Comparison of ENCODE assay signal across 28 mouse cellular contexts in genomic region chr5:121423297-121423696, GRCm38 (mm10). TPM values are rescaled to one million over a fixed set of nuclear protein-coding genes. Genes with fewer than 3 reads are reported as not detected.
DNase-seq lines count a peak whose midpoint lies in the region; ATAC-seq lines count a peak whose summit lies in the region.
"Had no signal": no experiment of that assay in that cellular context is flagged by ENCODE, and none has a peak within 500 bp of the region (broad histone marks: within the 10 kb centered on the region; RNA-seq: fewer than 3 reads in every experiment).

No protein-coding gene starts in this region.

- H3K4me1 ChIP-seq in kidney, embryonic 14.5 days (ENCODE audit: control insufficient read depth, insufficient read depth, low read length), result no peaks in the 10 kb centered on the region
- H3K4me1 ChIP-seq: embryonic facial prominence, embryonic 12.5 days; hindbrain, embryonic 13.5 days; liver, embryonic 15.5 days; midbrain, embryonic 15.5 days had no signal

- 88% methylated on average over 10 of the region's 10 CpGs for WGBS in kidney, embryonic 14.5 days

- H3K9ac ChIP-seq in kidney, embryonic 14.5 days (ENCODE audit: low read depth, low read length), result no peak overlapping the region
- H3K9ac ChIP-seq: embryonic facial prominence, embryonic 12.5 days; hindbrain, embryonic 13.5 days; liver, embryonic 15.5 days; lung, embryonic 14.5 days; midbrain, embryonic 15.5 days had no signal

- ATAC-seq in kidney, embryonic 14.5 days (ENCODE audit: low FRiP score, low TSS enrichment), result no peak
- ATAC-seq: forebrain, embryonic 16.5 days; midbrain, embryonic 15.5 days had no signal

- no peak overlapping the region for H3K27ac ChIP-seq in kidney, embryonic 14.5 days (ENCODE audit: low read depth, low read length)
- H3K27ac ChIP-seq: embryonic facial prominence, embryonic 12.5 days; gastrocnemius, adult 2 months; hindbrain, embryonic 13.5 days; left cerebral cortex, adult 2 months; liver, embryonic 15.5 days; midbrain, embryonic 15.5 days had no signal

- H3K9me3 ChIP-seq in kidney, embryonic 14.5 days (ENCODE audit: control insufficient read depth, low read length), result no peaks in the 10 kb centered on the region
- H3K9me3 ChIP-seq: embryonic facial prominence, embryonic 12.5 days; hindbrain, embryonic 13.5 days; liver, embryonic 15.5 days; midbrain, embryonic 15.5 days had no signal

- no peak overlapping the region for H3K4me3 ChIP-seq in kidney, embryonic 14.5 days (ENCODE audit: low read length)
- H3K4me3 ChIP-seq: embryonic facial prominence, embryonic 12.5 days; gastrocnemius, adult 2 months; hindbrain, embryonic 13.5 days; left cerebral cortex, adult 2 months; liver, embryonic 15.5 days; midbrain, embryonic 15.5 days had no signal

- no peak overlapping the region for H3K4me2 ChIP-seq in kidney, embryonic 14.5 days (replicated peaks; ENCODE audit: low read depth, low read length)
- H3K4me2 ChIP-seq: embryonic facial prominence, embryonic 12.5 days; heart, embryonic 11.5 days; hindbrain, embryonic 13.5 days; liver, embryonic 15.5 days; lung, embryonic 14.5 days; midbrain, embryonic 15.5 days had no signal

- peaks cover 95% of the 10 kb centered on the region for H3K36me3 ChIP-seq in kidney, embryonic 14.5 days (ENCODE audit: control insufficient read depth, insufficient read depth, low read length)

- H3K27me3 ChIP-seq in kidney, embryonic 14.5 days (ENCODE audit: control insufficient read depth, insufficient read depth, low read length), result no peaks in the 10 kb centered on the region
- H3K27me3 ChIP-seq: embryonic facial prominence, embryonic 12.5 days; hindbrain, embryonic 13.5 days; liver, embryonic 15.5 days; midbrain, embryonic 15.5 days; Patski had no signal

- peak; percentile 77 for DNase-seq in kidney, adult 18-20 months
- DNase-seq in kidney, adult 8-10 months, result peak; percentile 87 to 88
- DNase-seq in kidney, postnatal 10 days, result peak; percentile 74
- DNase-seq in yolk sac, embryonic 10.5 days (ENCODE audit: low spot score), result peak; percentile 67
- DNase-seq in embryo, embryonic 9.5 days (ENCODE audit: extremely low spot score), result no peak
- no peak for DNase-seq in testis, postnatal 10 days (ENCODE audit: low spot score)
- DNase-seq: adrenal gland, postnatal 10 days; cerebellum, adult 8-10 months; cerebellum, postnatal 36 days; gastrocnemius, adult 2 months; gastrocnemius, postnatal 36 days; heart, adult 18-20 months; heart, postnatal 4 days; lung, embryonic 14.5 days; lung, postnatal 14 days; right cerebral cortex, postnatal 25 days; spleen, adult 18-20 months; thymus, adult 18-20 months; thymus, postnatal 25 days had no signal

RNA-seq across cellular contexts. Expression of gene Naa25, which starts 25.6 kb away (rescaled TPM):
- polyA plus RNA-seq in kidney, embryonic 14.5 days (2014; fragmentation: Nextera tagmentation; extraction: Ambion mirVana), result 32.8 and 49.7 TPM in 2 replicates

RNA-seq across cellular contexts. Expression of gene Tmem116, which starts 28.4 kb away (rescaled TPM):
- 3.7 and 5.0 TPM in 2 replicates for polyA plus RNA-seq in kidney, embryonic 14.5 days (2014; fragmentation: Nextera tagmentation; extraction: Ambion mirVana)

RNA-seq across cellular contexts. Expression of gene Erp29, which starts 29.0 kb away (rescaled TPM):
- 136 and 142 TPM in 2 replicates for polyA plus RNA-seq in kidney, embryonic 14.5 days (2014; fragmentation: Nextera tagmentation; extraction: Ambion mirVana)

RNA-seq across cellular contexts. Expression of gene Trafd1, which starts 37.9 kb away (rescaled TPM):
- 31.6 and 50.1 TPM in 2 replicates for polyA plus RNA-seq in kidney, embryonic 14.5 days (2014; fragmentation: Nextera tagmentation; extraction: Ambion mirVana)

Comparison
In these comparisons a context has a peak if more than half of its experiments do, and no peak if none do; other contexts are left out.
1. DNase-seq: peak in kidney, adult 18-20 months (single experiment), kidney, adult 8-10 months (2 of 2), kidney, postnatal 10 days (single experiment) and yolk sac, embryonic 10.5 days (single experiment); none in embryo, embryonic 9.5 days (single experiment) and testis, postnatal 10 days (single experiment).